Mouse (Mus musculus): ENCODE measurements around the gene Tsks. TPM values are rescaled to one million over a fixed set of nuclear protein-coding genes. Genes with fewer than 3 reads are reported as not detected.

Tsks gene
- polyA plus RNA-seq, 1 experiment from 2014 or later, result not detected

- ATAC-seq (ENCODE audit: insufficient number of reproducible peaks, insufficient read depth, low FRiP score, low read depth), result no peak
- Histone ChIP-seq H3K36me3 (ENCODE audit: control insufficient read depth, insufficient read depth, low read length) (no peaks in the 10 kb centered on the region), H3K27ac (replicated peaks in 1 of 2; ENCODE audit: control insufficient read depth in 1 of 2, insufficient read depth in 1 of 2, low read depth in 2 of 2, low read length in 2 of 2) (no peak overlapping the region), H3K4me2 (ENCODE audit: low read length) (no peak overlapping the region), H3K9me3 (ENCODE audit: control insufficient read depth, low read length) (no peaks in the 10 kb centered on the region), H3K4me3 (ENCODE audit: control insufficient read depth in 1 of 2, insufficient read depth in 1 of 2, low read depth in 1 of 2, low read length in 2 of 2) (no peak overlapping the region), H3K27me3 (ENCODE audit: control insufficient read depth, insufficient read depth, low read length) (no peaks in the 10 kb centered on the region), H3K9ac (ENCODE audit: low read length) (no peak overlapping the region), H3K4me1 (ENCODE audit: control insufficient read depth in 2 of 2, insufficient read depth in 2 of 2, low read length in 2 of 2) (peaks cover 0 to 2% of the 10 kb centered on the region in 2 experiments; a peak in 2 of 4 replicates)
- 68% methylated on average over 20 of the region's 20 CpGs for WGBS
These were observed 14.3 kb downstream of the Tsks start for GRCm38 (mm10) chr7:44957183-44957835.

DNA sequence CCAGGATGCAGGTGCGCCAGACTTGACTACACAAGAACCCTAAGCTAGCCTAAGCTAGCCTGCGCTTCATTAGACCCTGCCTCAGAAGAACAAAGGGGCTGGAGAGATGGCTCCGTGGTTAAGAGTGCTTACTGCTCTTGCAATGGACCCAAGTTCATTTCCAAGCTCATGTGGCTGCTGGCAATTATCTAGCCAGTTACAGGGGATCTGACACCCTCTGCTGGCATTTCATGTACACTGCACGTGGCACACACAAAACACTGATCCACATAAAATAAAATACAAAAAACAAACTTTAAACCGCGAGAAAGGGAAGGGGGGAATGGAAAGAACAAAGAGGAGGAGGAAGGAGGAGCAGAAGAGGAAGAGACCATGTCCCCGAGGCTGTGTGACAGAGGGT lies 15.2 kb downstream of the Tsks start:
- Histone ChIP-seq H3K4me2 (ENCODE audit: low read length) (no peak overlapping the region), H3K9ac (ENCODE audit: low read length) (no peak overlapping the region), H3K9me3 (ENCODE audit: control insufficient read depth, low read length) (no peaks in the 10 kb centered on the region), H3K36me3 (ENCODE audit: control insufficient read depth, insufficient read depth, low read length) (no peaks in the 10 kb centered on the region), H3K4me1 (ENCODE audit: control insufficient read depth in 2 of 2, insufficient read depth in 2 of 2, low read length in 2 of 2) (no peaks in the 10 kb centered on the region), H3K27me3 (ENCODE audit: control insufficient read depth, insufficient read depth, low read length) (no peaks in the 10 kb centered on the region), H3K27ac (replicated peaks in 1 of 2; ENCODE audit: control insufficient read depth in 1 of 2, insufficient read depth in 1 of 2, low read depth in 2 of 2, low read length in 2 of 2) (no peak overlapping the region), H3K4me3 (ENCODE audit: control insufficient read depth in 1 of 2, insufficient read depth in 1 of 2, low read depth in 1 of 2, low read length in 2 of 2) (no peak overlapping the region)
- no peak for ATAC-seq (ENCODE audit: insufficient number of reproducible peaks, insufficient read depth, low FRiP score, low read depth)
- WGBS, result 49% methylated on average over 7 of the region's 7 CpGs

- Histone ChIP-seq H3K9me3 (ENCODE audit: control insufficient read depth, low read length) (no peaks in the 10 kb centered on the region), H3K4me3 (ENCODE audit: control insufficient read depth in 1 of 2, insufficient read depth in 1 of 2, low read depth in 1 of 2, low read length in 2 of 2) (no peak overlapping the region), H3K9ac (ENCODE audit: low read length) (no peak overlapping the region), H3K27ac (replicated peaks in 1 of 2; ENCODE audit: control insufficient read depth in 1 of 2, insufficient read depth in 1 of 2, low read depth in 2 of 2, low read length in 2 of 2) (no peak overlapping the region), H3K4me1 (ENCODE audit: control insufficient read depth in 2 of 2, insufficient read depth in 2 of 2, low read length in 2 of 2) (no peaks in the 10 kb centered on the region), H3K36me3 (ENCODE audit: control insufficient read depth, insufficient read depth, low read length) (0 out of 2 replicates have a peak, but pooled peaks cover 4% of the 10 kb centered on the region), H3K4me2 (ENCODE audit: low read length) (no peak overlapping the region), H3K27me3 (ENCODE audit: control insufficient read depth, insufficient read depth, low read length) (no peaks in the 10 kb centered on the region)
- WGBS, result 56% methylated on average over 8 of the region's 8 CpGs
- ATAC-seq (ENCODE audit: insufficient number of reproducible peaks, insufficient read depth, low FRiP score, low read depth), result no peak
These were observed 16.3 kb downstream of the Tsks start for GRCm38 (mm10) chr7:44959281-44959680.

GRCm38 (mm10) chr7:44959874-44960511 lies 17.0 kb downstream of the Tsks start:
- no peaks in the 10 kb centered on the region for H3K9me3 ChIP-seq (ENCODE audit: control insufficient read depth, low read length)
- H3K4me1 ChIP-seq (ENCODE audit: control insufficient read depth in 2 of 2, insufficient read depth in 2 of 2, low read length in 2 of 2), result no peaks in the 10 kb centered on the region
- no peak overlapping the region for H3K4me2 ChIP-seq (ENCODE audit: low read length)
- no peak overlapping the region for H3K4me3 ChIP-seq (ENCODE audit: control insufficient read depth in 1 of 2, insufficient read depth in 1 of 2, low read depth in 1 of 2, low read length in 2 of 2)
- H3K27ac ChIP-seq (replicated peaks in 1 of 2; ENCODE audit: control insufficient read depth in 1 of 2, insufficient read depth in 1 of 2, low read depth in 2 of 2, low read length in 2 of 2), result no peak overlapping the region
- H3K36me3 ChIP-seq (ENCODE audit: control insufficient read depth, insufficient read depth, low read length), result 0 out of 2 replicates have a peak, but pooled peaks cover 4% of the 10 kb centered on the region
- WGBS, result 83% methylated on average over 10 of the region's 10 CpGs
- no peaks in the 10 kb centered on the region for H3K27me3 ChIP-seq (ENCODE audit: control insufficient read depth, insufficient read depth, low read length)
- H3K9ac ChIP-seq (ENCODE audit: low read length), result no peak overlapping the region
- ATAC-seq (ENCODE audit: insufficient number of reproducible peaks, insufficient read depth, low FRiP score, low read depth), result no peak

DNA sequence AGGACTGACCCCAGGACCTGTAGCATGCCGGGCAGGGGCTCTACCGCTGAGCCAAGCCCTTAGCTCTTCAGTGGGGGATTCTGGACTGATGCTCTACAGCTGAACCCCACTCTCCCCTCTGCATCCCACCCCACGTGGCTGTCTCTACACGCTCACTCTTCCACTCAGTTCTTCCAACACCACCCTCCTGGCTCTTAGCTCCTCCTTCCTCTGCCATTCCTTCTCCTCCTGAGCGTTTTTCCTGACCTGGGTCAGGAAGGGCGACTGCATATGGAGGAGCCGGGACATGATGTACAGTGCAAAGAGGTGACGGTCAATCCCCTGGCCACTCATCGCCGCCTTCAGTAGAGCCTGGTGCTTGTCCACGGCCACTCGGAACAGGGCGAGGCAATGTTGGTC lies 17.5 kb downstream of the Tsks start:
- WGBS, result 83% methylated on average over 13 of the region's 13 CpGs
- H3K4me2 ChIP-seq (ENCODE audit: low read length), result no peak overlapping the region
- H3K27me3 ChIP-seq (ENCODE audit: control insufficient read depth, insufficient read depth, low read length), result no peaks in the 10 kb centered on the region
- H3K27ac ChIP-seq (replicated peaks in 1 of 2; ENCODE audit: control insufficient read depth in 1 of 2, insufficient read depth in 1 of 2, low read depth in 2 of 2, low read length in 2 of 2), result no peak overlapping the region
- no peak overlapping the region for H3K9ac ChIP-seq (ENCODE audit: low read length)
- H3K36me3 ChIP-seq (ENCODE audit: control insufficient read depth, insufficient read depth, low read length), result 0 out of 2 replicates have a peak, but pooled peaks cover 4% of the 10 kb centered on the region
- H3K4me3 ChIP-seq (ENCODE audit: control insufficient read depth in 1 of 2, insufficient read depth in 1 of 2, low read depth in 1 of 2, low read length in 2 of 2), result no peak overlapping the region
- no peaks in the 10 kb centered on the region for H3K9me3 ChIP-seq (ENCODE audit: control insufficient read depth, low read length)
- no peak for ATAC-seq (ENCODE audit: insufficient number of reproducible peaks, insufficient read depth, low FRiP score, low read depth)
- no peaks in the 10 kb centered on the region for H3K4me1 ChIP-seq (ENCODE audit: control insufficient read depth in 2 of 2, insufficient read depth in 2 of 2, low read length in 2 of 2)

DNA sequence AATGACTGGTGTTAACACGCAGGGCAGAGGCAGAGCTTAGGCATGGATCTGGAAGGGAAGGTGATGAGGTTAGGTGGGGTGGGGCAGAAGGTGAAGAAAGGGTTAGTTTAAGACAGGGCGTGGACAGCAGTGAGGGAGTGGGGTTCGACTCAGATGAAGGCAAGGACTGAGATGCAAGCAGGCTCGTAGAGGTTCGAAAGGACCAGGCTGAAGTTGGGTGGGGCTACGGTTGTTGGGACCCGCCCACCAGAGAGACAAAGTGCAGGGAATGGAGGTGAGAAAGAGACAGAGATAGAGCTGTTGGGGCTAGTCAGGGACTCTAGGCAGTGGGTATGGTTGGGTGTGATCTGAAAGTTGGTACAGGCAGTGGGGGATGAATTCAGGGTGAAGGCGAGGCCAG lies 19.3 kb downstream of the Tsks start:
- WGBS, result 73% methylated on average over 8 of the region's 8 CpGs
- ATAC-seq (ENCODE audit: insufficient number of reproducible peaks, insufficient read depth, low FRiP score, low read depth), result no peak
- Histone ChIP-seq H3K36me3 (ENCODE audit: control insufficient read depth, insufficient read depth, low read length) (0 out of 2 replicates have a peak, but pooled peaks cover 4% of the 10 kb centered on the region), H3K4me1 (ENCODE audit: control insufficient read depth in 2 of 2, insufficient read depth in 2 of 2, low read length in 2 of 2) (no peaks in the 10 kb centered on the region), H3K9me3 (ENCODE audit: control insufficient read depth, low read length) (no peaks in the 10 kb centered on the region), H3K4me2 (ENCODE audit: low read length) (no peak overlapping the region), H3K4me3 (ENCODE audit: control insufficient read depth in 1 of 2, insufficient read depth in 1 of 2, low read depth in 1 of 2, low read length in 2 of 2) (no peak overlapping the region), H3K27ac (replicated peaks in 1 of 2; ENCODE audit: control insufficient read depth in 1 of 2, insufficient read depth in 1 of 2, low read depth in 2 of 2, low read length in 2 of 2) (no peak overlapping the region), H3K27me3 (ENCODE audit: control insufficient read depth, insufficient read depth, low read length) (no peaks in the 10 kb centered on the region), H3K9ac (ENCODE audit: low read length) (no peak overlapping the region)

DNA sequence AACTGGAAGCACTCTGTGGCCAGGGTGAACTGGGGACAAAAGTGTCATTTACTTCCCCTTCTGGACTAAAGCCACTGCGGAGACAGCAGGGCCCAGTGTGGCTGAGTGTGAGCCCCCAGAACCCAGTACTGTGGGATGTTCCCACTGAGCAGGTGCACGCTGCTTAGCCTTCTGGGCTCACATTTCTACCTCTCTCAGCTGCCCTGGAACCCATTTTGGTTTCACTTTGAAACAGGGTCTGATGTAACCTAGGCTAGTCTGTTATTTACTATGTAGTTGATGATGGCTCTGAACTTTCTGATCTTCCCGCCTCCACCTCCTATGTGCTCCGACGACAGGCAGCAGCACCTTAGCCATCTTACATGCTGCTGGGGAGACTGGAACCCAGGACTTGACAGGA lies 19.8 kb downstream of the Tsks start:
- H3K4me3 ChIP-seq (ENCODE audit: control insufficient read depth in 1 of 2, insufficient read depth in 1 of 2, low read depth in 1 of 2, low read length in 2 of 2), result no peak overlapping the region
- 0 out of 2 replicates have a peak, but pooled peaks cover 4% of the 10 kb centered on the region for H3K36me3 ChIP-seq (ENCODE audit: control insufficient read depth, insufficient read depth, low read length)
- no peak for ATAC-seq (ENCODE audit: insufficient number of reproducible peaks, insufficient read depth, low FRiP score, low read depth)
- no peaks in the 10 kb centered on the region for H3K9me3 ChIP-seq (ENCODE audit: control insufficient read depth, low read length)
- H3K27ac ChIP-seq (replicated peaks in 1 of 2; ENCODE audit: control insufficient read depth in 1 of 2, insufficient read depth in 1 of 2, low read depth in 2 of 2, low read length in 2 of 2), result no peak overlapping the region
- no peaks in the 10 kb centered on the region for H3K4me1 ChIP-seq (ENCODE audit: control insufficient read depth in 2 of 2, insufficient read depth in 2 of 2, low read length in 2 of 2)
- 80% methylated on average over 5 of the region's 5 CpGs for WGBS
- H3K27me3 ChIP-seq (ENCODE audit: control insufficient read depth, insufficient read depth, low read length), result no peaks in the 10 kb centered on the region
- H3K9ac ChIP-seq (ENCODE audit: low read length), result no peak overlapping the region
- H3K4me2 ChIP-seq (ENCODE audit: low read length), result no peak overlapping the region
